Mouse (Mus musculus): ENCODE measurements around the gene Tmc3. TPM values are rescaled to one million over a fixed set of nuclear protein-coding genes. Genes with fewer than 3 reads are reported as not detected.

The Tmc3 gene
- polyA plus RNA-seq, 1 experiment = 0.25 TPM

DNA sequence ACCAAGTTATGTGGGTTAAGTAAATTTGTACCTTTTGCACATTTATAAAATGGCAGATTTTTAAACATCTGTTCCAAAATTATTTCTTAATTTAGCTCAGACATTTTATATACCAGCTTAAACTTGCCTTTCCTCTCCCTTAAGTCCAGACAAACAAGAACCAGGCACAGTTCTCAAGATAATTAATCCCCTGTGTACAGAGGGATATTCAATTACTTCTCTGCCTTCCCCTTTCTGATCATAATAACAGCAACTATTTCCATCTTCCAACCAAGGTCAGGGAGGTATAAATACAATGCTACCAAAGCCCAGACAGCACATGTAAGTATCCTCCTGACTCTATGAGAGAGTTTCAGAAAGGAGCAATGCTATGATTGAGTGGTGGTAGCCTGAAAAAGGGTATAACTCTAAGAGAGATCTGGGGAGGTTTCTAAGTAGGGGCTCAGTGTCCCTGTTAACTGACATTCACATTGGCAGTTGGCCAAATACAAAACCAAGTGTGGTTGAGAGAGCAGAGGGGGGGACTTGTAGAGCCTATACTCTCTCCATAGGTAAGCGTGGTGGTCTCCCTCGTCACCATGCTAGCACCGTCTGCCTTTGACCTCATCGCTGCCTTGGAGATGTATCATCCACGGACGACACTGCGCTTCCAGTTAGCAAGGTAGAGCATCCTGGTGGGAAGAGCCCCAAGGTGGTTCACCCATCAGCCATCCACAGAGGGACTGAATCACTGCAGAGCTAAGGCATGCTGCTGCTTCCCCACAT lies 19.6 kb downstream of the Tmc3 start:
- Histone ChIP-seq H3K4me3 (ENCODE audit: low read depth, low read length) (no peak overlapping the region), H3K9me3 (replicated peaks; ENCODE audit: control insufficient read depth, insufficient read depth, low read length, poor library complexity, severe bottlenecking) (no peaks in the 10 kb centered on the region), H3K4me1 (ENCODE audit: control insufficient read depth, insufficient read depth, low read length) (no peaks in the 10 kb centered on the region), H3K9ac (ENCODE audit: low read depth, poor library complexity, severe bottlenecking) (no peak overlapping the region), H3K36me3 (ENCODE audit: control insufficient read depth, insufficient read depth, low read length, poor library complexity, severe bottlenecking) (no peaks in the 10 kb centered on the region), H3K27ac (ENCODE audit: insufficient read depth, low read length) (no peak overlapping the region), H3K27me3 (ENCODE audit: control insufficient read depth, insufficient read depth, low read length, poor library complexity, severe bottlenecking) (no peaks in the 10 kb centered on the region)
- TF ChIP-seq CTCF (IDR thresholded peaks at IDR 0.05; ENCODE audit: low read depth, low read length) (no peak), EP300 (IDR thresholded peaks at IDR 0.05; ENCODE audit: insufficient read depth, low read depth, low read length) (no peak), POLR2A (IDR thresholded peaks at IDR 0.05; ENCODE audit: insufficient read depth, low read length) (no peak)

DNA sequence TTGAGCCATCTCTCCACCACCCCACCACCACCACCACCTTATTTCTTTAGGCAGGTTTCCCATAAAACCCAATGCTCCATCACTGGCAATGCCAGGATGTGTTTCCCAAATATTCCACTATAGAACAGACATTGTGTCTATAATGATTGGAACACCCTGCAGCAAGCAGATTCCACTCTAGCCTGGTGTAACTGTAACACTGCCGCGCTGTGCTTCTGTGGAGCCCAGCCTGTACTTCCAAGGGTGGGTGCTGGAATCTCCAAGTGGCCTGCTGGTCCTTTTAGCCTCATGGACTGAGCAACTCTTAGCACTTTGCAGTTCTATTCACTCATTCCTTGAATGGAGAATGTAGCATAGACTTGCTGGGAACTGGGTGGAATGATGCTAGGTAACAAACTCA lies 22.1 kb downstream of the Tmc3 start:
- Histone ChIP-seq H3K27ac (ENCODE audit: insufficient read depth, low read length) (no peak overlapping the region), H3K4me3 (ENCODE audit: low read depth, low read length) (no peak overlapping the region), H3K9ac (ENCODE audit: low read depth, poor library complexity, severe bottlenecking) (no peak overlapping the region), H3K27me3 (ENCODE audit: control insufficient read depth, insufficient read depth, low read length, poor library complexity, severe bottlenecking) (no peaks in the 10 kb centered on the region), H3K4me1 (ENCODE audit: control insufficient read depth, insufficient read depth, low read length) (no peaks in the 10 kb centered on the region), H3K36me3 (ENCODE audit: control insufficient read depth, insufficient read depth, low read length, poor library complexity, severe bottlenecking) (no peaks in the 10 kb centered on the region), H3K9me3 (replicated peaks; ENCODE audit: control insufficient read depth, insufficient read depth, low read length, poor library complexity, severe bottlenecking) (no peaks in the 10 kb centered on the region)
- no peak for TF ChIP-seq EP300 (IDR thresholded peaks at IDR 0.05; ENCODE audit: insufficient read depth, low read depth, low read length)
- no peak for TF ChIP-seq POLR2A (IDR thresholded peaks at IDR 0.05; ENCODE audit: insufficient read depth, low read length)
- TF ChIP-seq CTCF (IDR thresholded peaks at IDR 0.05; ENCODE audit: low read depth, low read length) = no peak

DNA sequence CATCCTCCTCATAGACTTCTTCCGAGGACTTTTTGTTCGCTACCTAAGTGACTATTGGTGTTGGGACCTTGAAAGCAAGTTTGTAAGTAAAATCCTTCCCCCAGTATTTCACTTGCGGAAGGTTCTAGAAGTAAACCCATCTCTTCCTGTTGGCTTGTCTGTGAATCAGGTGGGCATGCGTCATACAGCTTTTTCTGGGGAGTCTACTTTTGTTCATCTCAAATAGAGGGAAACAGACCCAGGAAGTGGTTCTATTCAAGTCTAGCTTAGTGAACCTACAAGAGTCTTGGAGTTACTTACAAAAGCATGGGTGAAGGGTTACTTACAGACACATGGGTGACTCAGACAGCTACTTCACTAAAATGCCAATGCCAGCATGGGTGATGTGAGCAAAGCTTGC lies 25.2 kb downstream of the Tmc3 start:
- Histone ChIP-seq H3K27me3 (ENCODE audit: control insufficient read depth, insufficient read depth, low read length, poor library complexity, severe bottlenecking) (no peaks in the 10 kb centered on the region), H3K4me1 (ENCODE audit: control insufficient read depth, insufficient read depth, low read length) (no peaks in the 10 kb centered on the region), H3K27ac (ENCODE audit: insufficient read depth, low read length) (no peak overlapping the region), H3K36me3 (ENCODE audit: control insufficient read depth, insufficient read depth, low read length, poor library complexity, severe bottlenecking) (no peaks in the 10 kb centered on the region), H3K4me3 (ENCODE audit: low read depth, low read length) (no peak overlapping the region), H3K9ac (ENCODE audit: low read depth, poor library complexity, severe bottlenecking) (no peak overlapping the region), H3K9me3 (replicated peaks; ENCODE audit: control insufficient read depth, insufficient read depth, low read length, poor library complexity, severe bottlenecking) (no peaks in the 10 kb centered on the region)
- TF ChIP-seq POLR2A (IDR thresholded peaks at IDR 0.05; ENCODE audit: insufficient read depth, low read length) = no peak
- no peak for TF ChIP-seq EP300 (IDR thresholded peaks at IDR 0.05; ENCODE audit: insufficient read depth, low read depth, low read length)
- no peak for TF ChIP-seq CTCF (IDR thresholded peaks at IDR 0.05; ENCODE audit: low read depth, low read length)

DNA sequence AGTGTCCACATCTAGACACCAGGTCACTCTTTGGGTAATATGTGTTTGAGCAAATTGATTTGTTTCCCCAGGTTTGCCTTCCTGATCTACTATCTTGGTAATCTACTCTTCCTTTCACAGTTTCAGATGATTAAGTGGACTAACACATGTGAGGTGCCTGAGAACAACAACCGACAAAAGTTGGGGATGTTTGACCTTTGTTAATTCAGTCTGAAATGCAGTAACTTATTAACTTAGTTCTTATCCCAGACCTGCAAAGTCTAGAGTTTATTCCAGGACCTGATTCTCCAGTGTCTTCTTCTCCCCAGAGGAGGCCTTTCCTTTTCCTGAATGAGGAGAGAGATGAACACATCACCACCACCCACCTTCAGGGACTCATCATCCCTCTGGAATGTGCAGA lies 27.2 kb downstream of the Tmc3 start:
- Histone ChIP-seq H3K4me3 (ENCODE audit: low read depth, low read length) (no peak overlapping the region), H3K36me3 (ENCODE audit: control insufficient read depth, insufficient read depth, low read length, poor library complexity, severe bottlenecking) (no peaks in the 10 kb centered on the region), H3K9me3 (replicated peaks; ENCODE audit: control insufficient read depth, insufficient read depth, low read length, poor library complexity, severe bottlenecking) (no peaks in the 10 kb centered on the region), H3K27ac (ENCODE audit: insufficient read depth, low read length) (no peak overlapping the region), H3K4me1 (ENCODE audit: control insufficient read depth, insufficient read depth, low read length) (no peaks in the 10 kb centered on the region), H3K9ac (ENCODE audit: low read depth, poor library complexity, severe bottlenecking) (no peak overlapping the region), H3K27me3 (ENCODE audit: control insufficient read depth, insufficient read depth, low read length, poor library complexity, severe bottlenecking) (no peaks in the 10 kb centered on the region)
- TF ChIP-seq EP300 (IDR thresholded peaks at IDR 0.05; ENCODE audit: insufficient read depth, low read depth, low read length) = no peak

DNA sequence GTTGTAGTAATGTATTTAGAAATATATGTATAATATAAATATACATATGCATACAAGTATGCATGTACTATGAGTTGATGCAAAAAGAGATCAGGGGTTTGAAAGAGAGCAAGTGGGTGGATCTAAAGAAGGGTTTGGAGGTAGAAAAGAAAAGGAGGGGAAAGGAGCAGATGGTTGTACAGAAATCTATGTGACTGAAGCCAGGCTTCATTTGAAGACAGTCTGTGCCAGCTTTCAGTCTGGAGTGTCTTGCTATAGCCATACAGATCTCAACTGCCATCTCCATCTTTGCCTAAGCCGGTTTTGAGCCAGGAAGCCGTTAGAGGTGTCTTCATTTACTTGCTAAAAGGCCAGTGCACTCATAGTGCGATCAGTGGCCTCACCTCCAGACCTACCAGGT lies 30.5 kb downstream of the Tmc3 start:
- H3K9me3 ChIP-seq (replicated peaks; ENCODE audit: control insufficient read depth, insufficient read depth, low read length, poor library complexity, severe bottlenecking) = no peaks in the 10 kb centered on the region
- H3K9ac ChIP-seq (ENCODE audit: low read depth, poor library complexity, severe bottlenecking) = no peak overlapping the region
- no peaks in the 10 kb centered on the region for H3K27me3 ChIP-seq (ENCODE audit: control insufficient read depth, insufficient read depth, low read length, poor library complexity, severe bottlenecking)
- no peak overlapping the region for H3K4me3 ChIP-seq (ENCODE audit: low read depth, low read length)
- TF ChIP-seq CTCF (IDR thresholded peaks at IDR 0.05; ENCODE audit: low read depth, low read length) (no peak), EP300 (IDR thresholded peaks at IDR 0.05; ENCODE audit: insufficient read depth, low read depth, low read length) (no peak), POLR2A (IDR thresholded peaks at IDR 0.05; ENCODE audit: insufficient read depth, low read length) (no peak)
- no peaks in the 10 kb centered on the region for H3K36me3 ChIP-seq (ENCODE audit: control insufficient read depth, insufficient read depth, low read length, poor library complexity, severe bottlenecking)
- H3K27ac ChIP-seq (ENCODE audit: insufficient read depth, low read length) = no peak overlapping the region
- H3K4me1 ChIP-seq (ENCODE audit: control insufficient read depth, insufficient read depth, low read length) = peaks cover 1% of the 10 kb centered on the region

DNA sequence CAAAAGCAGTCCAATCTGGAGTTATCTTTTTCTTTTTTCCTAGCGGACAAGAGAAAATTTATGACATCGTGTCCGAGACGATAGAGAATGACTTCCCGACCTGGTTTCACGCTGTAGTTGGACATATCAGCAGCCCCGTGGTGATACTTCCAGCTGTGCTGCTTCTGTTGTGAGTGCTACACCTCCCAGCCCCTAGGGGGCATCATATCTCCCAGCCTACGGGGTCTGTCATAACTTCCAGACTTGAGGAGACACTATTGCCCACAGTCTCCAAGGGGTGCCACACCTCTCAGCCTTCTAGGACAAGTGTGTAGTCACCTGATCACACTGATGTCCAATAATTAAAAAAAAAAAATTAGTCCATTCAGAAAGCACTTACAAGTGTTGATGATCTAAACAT lies 31.1 kb downstream of the Tmc3 start:
- Histone ChIP-seq H3K4me1 (ENCODE audit: control insufficient read depth, insufficient read depth, low read length) (peaks cover 1% of the 10 kb centered on the region), H3K36me3 (ENCODE audit: control insufficient read depth, insufficient read depth, low read length, poor library complexity, severe bottlenecking) (no peaks in the 10 kb centered on the region), H3K27ac (ENCODE audit: insufficient read depth, low read length) (no peak overlapping the region), H3K9me3 (replicated peaks; ENCODE audit: control insufficient read depth, insufficient read depth, low read length, poor library complexity, severe bottlenecking) (no peaks in the 10 kb centered on the region), H3K27me3 (ENCODE audit: control insufficient read depth, insufficient read depth, low read length, poor library complexity, severe bottlenecking) (no peaks in the 10 kb centered on the region), H3K4me3 (ENCODE audit: low read depth, low read length) (no peak overlapping the region), H3K9ac (ENCODE audit: low read depth, poor library complexity, severe bottlenecking) (no peak overlapping the region)
- TF ChIP-seq CTCF (IDR thresholded peaks at IDR 0.05; ENCODE audit: low read depth, low read length) (no peak), EP300 (IDR thresholded peaks at IDR 0.05; ENCODE audit: insufficient read depth, low read depth, low read length) (no peak), POLR2A (IDR thresholded peaks at IDR 0.05; ENCODE audit: insufficient read depth, low read length) (no peak)
